Mouse (Mus musculus) lung, postnatal 25 days (tissue): ENCODE results near the gene Rps6ka3.

Experiments used
- DNase-seq: peaks from one replicate; pipeline ENCODE4 v3.0.0; 2022; ENCODE audit warnings: low spot score

Gene Rps6ka3

GRCm38 (mm10) chrX:159210007-159210406 lies at the start of gene Rps6ka3:
TSS of gene Rps6ka3 (plus strand) at chrX:159210307.
- no peak for DNase-seq

- no peak for DNase-seq
Measured at GRCm38 (mm10) chrX:159169200-159169599, 40.9 kb upstream of the Rps6ka3 start.

- peak; percentile 0 for DNase-seq
Measured at GRCm38 (mm10) chrX:159171579-159171978, 38.5 kb upstream of the Rps6ka3 start.

- DNase-seq = no peak
Measured at GRCm38 (mm10) chrX:159191581-159191980, 18.5 kb upstream of the Rps6ka3 start.

GRCm38 (mm10) chrX:159199495-159199894 lies 10.6 kb upstream of the Rps6ka3 start:
- DNase-seq = peak; percentile 16

GRCm38 (mm10) chrX:159200101-159200500 lies 10.0 kb upstream of the Rps6ka3 start:
- DNase-seq = peak; percentile 34

GRCm38 (mm10) chrX:159210892-159211583 lies 931 bp downstream of the Rps6ka3 start:
- peak; percentile 16 for DNase-seq

- DNase-seq = no peak
Measured at GRCm38 (mm10) chrX:159215253-159215652, 5.1 kb downstream of the Rps6ka3 start.

GRCm38 (mm10) chrX:159222474-159222873 lies 12.4 kb downstream of the Rps6ka3 start:
- DNase-seq = no peak

GRCm38 (mm10) chrX:159237275-159237674 lies 27.2 kb downstream of the Rps6ka3 start:
- DNase-seq = no peak

GRCm38 (mm10) chrX:159254001-159254884 lies 44.1 kb downstream of the Rps6ka3 start:
- peak; percentile 67 for DNase-seq

GRCm38 (mm10) chrX:159255123-159255978 lies 45.2 kb downstream of the Rps6ka3 start:
- peak; percentile 90 for DNase-seq

- DNase-seq = no peak
Measured at GRCm38 (mm10) chrX:159256040-159256852, 46.1 kb downstream of the Rps6ka3 start.

GRCm38 (mm10) chrX:159256921-159257421 lies 46.9 kb downstream of the Rps6ka3 start:
- peak; percentile 58 for DNase-seq

GRCm38 (mm10) chrX:159264681-159265080 lies 54.6 kb downstream of the Rps6ka3 start:
- peak; percentile 12 for DNase-seq

- peak; percentile 33 for DNase-seq
Measured at GRCm38 (mm10) chrX:159269072-159269471, 59.0 kb downstream of the Rps6ka3 start.

GRCm38 (mm10) chrX:159286765-159287164 lies 76.7 kb downstream of the Rps6ka3 start:
- DNase-seq = no peak

- DNase-seq = no peak
Measured at GRCm38 (mm10) chrX:159295879-159296278, 85.8 kb downstream of the Rps6ka3 start.

- peak; percentile 2 for DNase-seq
Measured at GRCm38 (mm10) chrX:159302349-159303311, 92.5 kb downstream of the Rps6ka3 start.

GRCm38 (mm10) chrX:159315293-159315692 lies 105.2 kb downstream of the Rps6ka3 start:
- no peak for DNase-seq
